Mouse (Mus musculus) cortical plate, adult 2 months (tissue): ENCODE results near the gene Efl1.
"Not testable (repeated sequence)": the region's sequence is repeated elsewhere in the genome, so short reads cannot be mapped to it uniquely, and the experiment has no call there.

Experiments
- CTCF ChIP-seq: fragments of 200-500 bp; IDR thresholded peaks from 2 replicates; pipeline ENCODE4 v1.5.1; 2011; ENCODE audit warnings: mild to moderate bottlenecking, control low read depth, low read length; ENCODE audit not compliant: insufficient read depth; ENCODE audit errors: extremely low read depth
- POLR2A ChIP-seq: fragments of 200-500 bp; IDR thresholded peaks from 2 replicates; pipeline ENCODE4 v1.6.1; 2011; ENCODE audit warnings: mild to moderate bottlenecking, low read length, control low read depth; ENCODE audit not compliant: insufficient read depth; ENCODE audit errors: extremely low read depth

- not testable (repeated sequence) for TF ChIP-seq CTCF, POLR2A
These were observed 122.7 kb downstream of the Efl1 start for GRCm38 (mm10) chr7:82770957-82771660.
